Mouse (Mus musculus) left cerebral cortex, adult 9 months (tissue): ENCODE results near the gene Pde1c.
A peak's percentile ranks its signal among the peaks of the same experiment; 100 is the strongest.
"Not testable (repeated sequence)": the region's sequence is repeated elsewhere in the genome, so short reads cannot be mapped to it uniquely, and the experiment has no call there.

Source experiments
- DNase-seq, 2 experiments: peaks; one replicate each; pipeline ENCODE4 v3.0.0; 2022; ENCODE audit warnings: low spot score in 2 of 2

Pde1c gene

GRCm38 (mm10) chr6:56568470-56569372 lies at the start of gene Pde1c:
Pde1c (minus strand) TSS chr6:56569103.
- DNase-seq: no peak

GRCm38 (mm10) chr6:56616982-56617613 lies 48.2 kb upstream of the Pde1c start:
- peak in 1 of 2 experiments; percentile 3 for DNase-seq

GRCm38 (mm10) chr6:56616228-56616981 lies 47.5 kb upstream of the Pde1c start:
- DNase-seq: no peak

GRCm38 (mm10) chr6:56609529-56609928 lies 40.6 kb upstream of the Pde1c start:
- DNase-seq: not testable (repeated sequence)

GRCm38 (mm10) chr6:56608277-56608676 lies 39.4 kb upstream of the Pde1c start:
- DNase-seq: peak; percentile 33 to 83

GRCm38 (mm10) chr6:56579568-56579967 lies 10.7 kb upstream of the Pde1c start:
- no peak for DNase-seq

- DNase-seq: no peak
Measured at GRCm38 (mm10) chr6:56560891-56561290, 8.0 kb downstream of the Pde1c start.

- peak; percentile 9 to 40 for DNase-seq
Measured at GRCm38 (mm10) chr6:56560474-56560888, 8.4 kb downstream of the Pde1c start.

GRCm38 (mm10) chr6:56558711-56559110 lies 10.2 kb downstream of the Pde1c start:
- no peak for DNase-seq

GRCm38 (mm10) chr6:56555848-56556247 lies 13.1 kb downstream of the Pde1c start:
- no peak for DNase-seq

- peak in 1 of 2 experiments; percentile 5 for DNase-seq
Measured at GRCm38 (mm10) chr6:56555382-56555781, 13.5 kb downstream of the Pde1c start.

- DNase-seq: no peak
Measured at GRCm38 (mm10) chr6:56551022-56551421, 17.9 kb downstream of the Pde1c start.

GRCm38 (mm10) chr6:56540247-56540646 lies 28.7 kb downstream of the Pde1c start:
- DNase-seq: no peak

- DNase-seq: no peak
Measured at GRCm38 (mm10) chr6:56534653-56535052, 34.2 kb downstream of the Pde1c start.

- no peak for DNase-seq
Measured at GRCm38 (mm10) chr6:56532257-56532656, 36.6 kb downstream of the Pde1c start.

GRCm38 (mm10) chr6:56523938-56524866 lies 44.7 kb downstream of the Pde1c start:
- no peak for DNase-seq

GRCm38 (mm10) chr6:56489161-56489560 lies 79.7 kb downstream of the Pde1c start:
- no peak for DNase-seq

GRCm38 (mm10) chr6:56485078-56485477 lies 83.8 kb downstream of the Pde1c start:
- DNase-seq: no peak

- DNase-seq: peak in 1 of 2 experiments; percentile 68
Measured at GRCm38 (mm10) chr6:56480914-56481482, 87.9 kb downstream of the Pde1c start.

GRCm38 (mm10) chr6:56476581-56476980 lies 92.3 kb downstream of the Pde1c start:
- peak in 1 of 2 experiments; percentile 13 for DNase-seq

GRCm38 (mm10) chr6:56458098-56458497 lies 110.8 kb downstream of the Pde1c start:
- no peak for DNase-seq
